Mouse (Mus musculus) limb, embryonic 11.5 days (tissue): Measurements from ENCODE around the gene Hhat. TPM values are rescaled to one million over a fixed set of nuclear protein-coding genes. Genes with fewer than 3 reads are reported as not detected.

Experiments used
- ATAC-seq: fragments of 200-750 bp; cut with Nextera tagmentation; 2 replicates; pipeline ENCODE4 v1.8.0; 2017; ENCODE audit warnings: low read depth; ENCODE audit not compliant: insufficient number of reproducible peaks, low FRiP score, low TSS enrichment
- DNase-seq: peaks from one replicate; pipeline ENCODE4 v3.0.0-alpha.2; 2015; ENCODE audit warnings: low spot score
- H3K27ac ChIP-seq: fragments of 300-500 bp; sonication (generic); replicated peaks from 2 replicates; pipeline ENCODE4 v1.5.1; 2014; ENCODE audit warnings: low read depth, mild to moderate bottlenecking, low read length
- H3K27me3 ChIP-seq: fragments of 300-500 bp; sonication (generic); 2 replicates; pipeline ENCODE4 v1.6.1; 2014; ENCODE audit warnings: mild to moderate bottlenecking, low read length, mixed read lengths; ENCODE audit not compliant: control insufficient read depth, insufficient read depth
- H3K36me3 ChIP-seq: fragments of 300-500 bp; sonication (generic); 2 replicates; pipeline ENCODE4 v1.6.1; 2014; ENCODE audit warnings: mild to moderate bottlenecking, low read length, moderate library complexity, mixed read lengths; ENCODE audit not compliant: control insufficient read depth, insufficient read depth
- H3K4me1 ChIP-seq: fragments of 300-500 bp; sonication (generic); 2 replicates; pipeline ENCODE4 v1.6.1; 2014; ENCODE audit warnings: low read length, mixed read lengths; ENCODE audit not compliant: control insufficient read depth, insufficient read depth
- H3K4me2 ChIP-seq: fragments of 300-500 bp; sonication (generic); 2 replicates; pipeline ENCODE4 v1.6.1; 2014; ENCODE audit warnings: low read depth, mild to moderate bottlenecking, moderate library complexity; ENCODE audit not compliant: severe bottlenecking
- H3K4me3 ChIP-seq: fragments of 300-500 bp; sonication (generic); 2 replicates; pipeline ENCODE4 v1.5.1; 2014; ENCODE audit warnings: low read depth, low read length
- H3K9ac ChIP-seq: fragments of 300-500 bp; sonication (generic); 2 replicates; pipeline ENCODE4 v1.6.1; 2014; ENCODE audit warnings: mild to moderate bottlenecking, low read length
- H3K9me3 ChIP-seq: fragments of 300-500 bp; sonication (generic); 2 replicates; pipeline ENCODE4 v1.6.1; 2016; ENCODE audit warnings: low read length; ENCODE audit not compliant: control insufficient read depth
- WGBS: fragments of 180-500 bp; shearing (Covaris S2); extraction: QIAGEN DNeasy Blood & Tissue Kit; methylation state at CpG from one replicate; pipeline ENCODE4 v1.1.7; 2014; 5-methylcytosine and 5-hydroxymethylcytosine counted together
- polyA plus RNA-seq: library from polyadenylated mRNA; unstranded; fragments of >200 nt; fragmentation: Nextera tagmentation; extraction: Ambion mirVana; gene quantifications from 2 replicates; pipeline ENCODE4 v1.2.1, GENCODE M21; 2014

Gene Hhat
- 12.3 and 16.6 TPM in 2 replicates for polyA plus RNA-seq

DNA sequence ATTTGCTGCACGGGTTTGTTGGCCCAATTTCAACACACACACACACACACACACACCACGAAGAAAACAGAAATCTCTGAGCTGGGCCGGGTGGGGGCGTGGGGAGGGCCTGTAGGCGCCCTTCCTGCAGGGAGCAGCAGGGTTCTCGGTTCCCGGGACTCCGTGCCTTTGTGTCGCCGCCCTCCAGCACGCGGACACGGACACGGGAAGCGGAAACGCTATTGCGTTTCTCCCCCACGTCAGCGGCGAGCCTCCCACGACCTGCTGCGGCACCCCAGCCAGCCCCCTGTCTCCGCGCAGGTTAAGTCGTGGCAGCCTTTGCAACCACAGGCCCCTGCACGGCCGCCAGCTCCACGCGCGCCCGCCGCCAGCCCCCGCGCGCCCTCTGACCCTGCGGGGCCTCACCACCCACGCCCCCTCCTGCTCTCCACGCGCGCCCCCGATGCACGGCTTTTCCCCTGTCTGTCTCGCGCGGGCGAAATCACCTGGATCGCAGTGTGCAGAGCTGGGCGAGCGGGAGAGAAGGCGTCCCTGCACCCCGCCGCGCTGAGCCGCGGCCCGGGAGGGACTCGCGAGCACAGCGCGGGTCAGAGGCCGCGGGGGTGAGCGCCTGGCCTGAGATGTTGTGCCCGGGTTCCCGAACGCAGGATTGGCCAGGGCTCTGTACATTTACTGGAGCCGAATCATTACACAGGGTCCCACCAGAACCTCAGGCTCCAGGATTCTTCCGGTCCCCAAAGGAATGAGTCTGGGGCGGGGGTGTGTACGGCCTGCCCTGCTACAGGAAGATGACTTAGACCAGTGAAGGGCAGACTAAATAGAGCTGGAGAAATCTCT is at the start of gene Hhat:
Hhat (minus strand) TSS at position 729 of the 837 bp plus-strand sequence.
- H3K27me3 ChIP-seq: no peaks in the 10 kb centered on the region
- H3K4me2 ChIP-seq: peak within 1 kb of the TSS; percentile 98
- peak; percentile 76 for ATAC-seq
- under 1% methylated on average over 65 of the region's 70 CpGs for WGBS
- peaks cover 17% of the 10 kb centered on the region for H3K4me1 ChIP-seq
- H3K9me3 ChIP-seq: no peaks in the 10 kb centered on the region
- peak within 1 kb of the TSS; percentile 65 for H3K4me3 ChIP-seq
- H3K27ac ChIP-seq: peak within 1 kb of the TSS; percentile 92
- no peaks in the 10 kb centered on the region for H3K36me3 ChIP-seq
- DNase-seq: peak; percentile 79
- H3K9ac ChIP-seq: peak within 1 kb of the TSS; percentile 97

DNA sequence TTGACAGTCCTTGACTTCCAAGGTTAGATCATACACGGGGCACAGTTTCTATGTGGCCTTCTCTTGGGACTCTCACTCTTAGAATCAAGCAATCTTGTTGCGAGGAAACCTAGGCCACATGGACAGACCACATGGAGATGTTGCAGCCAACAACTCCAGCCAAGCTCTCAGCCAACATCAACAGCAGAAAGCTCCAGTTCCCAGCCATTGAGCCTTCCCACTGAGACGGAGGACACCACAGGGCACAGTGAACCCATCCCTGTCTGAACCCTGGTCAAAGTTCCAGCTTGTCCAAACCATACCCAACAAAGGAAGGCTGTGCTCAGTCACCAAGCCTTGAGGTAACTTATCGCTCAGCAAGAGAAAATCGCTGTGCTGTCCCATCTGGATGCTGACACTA is 47.3 kb upstream of the Hhat start:
- H3K36me3 ChIP-seq: no peaks in the 10 kb centered on the region
- no peak for ATAC-seq
- no peak overlapping the region for H3K4me3 ChIP-seq
- H3K9me3 ChIP-seq: no peaks in the 10 kb centered on the region
- H3K27me3 ChIP-seq: no peaks in the 10 kb centered on the region
- H3K27ac ChIP-seq: no peak overlapping the region
- no peak overlapping the region for H3K9ac ChIP-seq
- peaks cover 23% of the 10 kb centered on the region for H3K4me1 ChIP-seq
- no peak for DNase-seq
- WGBS: 90% methylated on average over 5 of the region's 5 CpGs
- H3K4me2 ChIP-seq: no peak overlapping the region

DNA sequence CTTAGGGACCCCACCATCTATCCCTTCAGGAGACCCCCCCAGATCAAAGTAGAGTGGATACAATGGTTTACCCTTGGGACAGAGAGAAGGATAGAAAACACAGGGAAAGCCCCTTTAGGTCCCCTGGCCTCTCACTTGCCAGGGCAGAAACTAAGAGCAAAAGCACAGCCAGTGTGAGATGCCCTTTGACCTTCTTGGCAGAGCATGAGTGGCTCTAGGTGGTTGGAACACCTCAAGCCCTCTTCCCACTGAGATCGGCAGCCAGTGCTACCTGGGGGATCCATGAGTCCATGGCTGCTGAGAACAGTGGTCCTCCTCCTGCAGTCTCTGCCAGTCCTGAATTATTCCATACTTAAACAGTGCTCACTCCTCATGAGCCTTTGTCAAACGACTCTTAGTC is 44.8 kb upstream of the Hhat start:
- Histone ChIP-seq H3K4me2 (no peak overlapping the region), H3K36me3 (no peaks in the 10 kb centered on the region), H3K27ac (peak overlapping the region; percentile 50; the same call in 1 of the 2 replicates), H3K4me3 (no peak overlapping the region), H3K4me1 (peaks cover 17% of the 10 kb centered on the region), H3K27me3 (no peaks in the 10 kb centered on the region), H3K9me3 (no peaks in the 10 kb centered on the region), H3K9ac (no peak overlapping the region)
- 48% methylated on average over 2 of the region's 2 CpGs for WGBS
- DNase-seq (no peak), ATAC-seq (no peak)

DNA sequence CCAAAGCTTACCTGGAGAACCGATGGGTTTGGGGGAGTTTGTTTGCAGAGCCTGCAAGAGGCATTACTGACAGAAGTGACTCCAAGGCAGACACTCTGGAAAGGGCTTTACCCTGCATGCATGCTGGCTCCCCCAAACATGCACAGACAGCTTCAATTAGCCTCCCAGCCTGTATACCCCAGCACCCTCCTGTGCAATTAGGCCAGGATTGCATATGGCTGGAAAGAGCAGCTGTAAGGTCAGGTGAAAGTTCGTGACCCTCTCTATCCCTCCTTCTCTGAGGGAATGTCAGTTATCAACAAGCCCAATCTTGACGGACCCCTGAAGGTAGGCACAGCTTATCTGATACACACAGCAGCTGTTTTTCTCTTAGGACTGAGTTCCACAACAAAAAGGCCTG is 43.7 kb upstream of the Hhat start:
- peaks cover 17% of the 10 kb centered on the region for H3K4me1 ChIP-seq
- no peak for ATAC-seq
- 6% methylated on average over 3 of the region's 3 CpGs for WGBS

DNA sequence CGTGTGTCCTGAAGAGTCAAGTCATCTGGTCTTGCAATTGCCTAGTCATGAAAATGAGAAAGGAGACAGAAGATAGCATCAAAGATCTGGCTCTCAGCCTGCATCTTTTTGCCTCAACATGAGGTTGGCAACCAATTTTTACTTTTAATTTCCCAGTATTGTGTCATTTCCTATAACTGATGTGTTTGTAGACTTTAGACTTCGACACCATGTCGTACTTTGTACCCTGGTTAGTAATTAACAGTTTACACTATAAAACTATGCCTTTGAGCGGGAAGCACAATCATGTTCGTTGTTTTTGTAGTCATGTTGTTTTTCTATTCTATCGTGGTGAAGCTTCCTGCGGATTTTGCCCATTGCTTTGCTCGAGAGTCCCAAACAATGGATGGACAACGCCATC is 41.7 kb upstream of the Hhat start:
- ATAC-seq (no peak), DNase-seq (no peak)
- Histone ChIP-seq H3K27me3 (no peaks in the 10 kb centered on the region), H3K9me3 (no peaks in the 10 kb centered on the region), H3K9ac (no peak overlapping the region), H3K36me3 (no peaks in the 10 kb centered on the region), H3K4me2 (no peak overlapping the region), H3K27ac (no peak overlapping the region), H3K4me1 (peaks cover 22% of the 10 kb centered on the region), H3K4me3 (no peak overlapping the region)
- 92% methylated on average over 9 of the region's 9 CpGs for WGBS

More for the DNA sequence above, 43.7 kb upstream of the Hhat start:
- no peak for DNase-seq
- H3K4me3 ChIP-seq: no peak overlapping the region
- no peaks in the 10 kb centered on the region for H3K27me3 ChIP-seq
- H3K36me3 ChIP-seq: no peaks in the 10 kb centered on the region
- no peak overlapping the region for H3K9ac ChIP-seq
- H3K4me2 ChIP-seq: no peak overlapping the region
- H3K9me3 ChIP-seq: no peaks in the 10 kb centered on the region
- H3K27ac ChIP-seq: peak overlapping the region; percentile 50

DNA sequence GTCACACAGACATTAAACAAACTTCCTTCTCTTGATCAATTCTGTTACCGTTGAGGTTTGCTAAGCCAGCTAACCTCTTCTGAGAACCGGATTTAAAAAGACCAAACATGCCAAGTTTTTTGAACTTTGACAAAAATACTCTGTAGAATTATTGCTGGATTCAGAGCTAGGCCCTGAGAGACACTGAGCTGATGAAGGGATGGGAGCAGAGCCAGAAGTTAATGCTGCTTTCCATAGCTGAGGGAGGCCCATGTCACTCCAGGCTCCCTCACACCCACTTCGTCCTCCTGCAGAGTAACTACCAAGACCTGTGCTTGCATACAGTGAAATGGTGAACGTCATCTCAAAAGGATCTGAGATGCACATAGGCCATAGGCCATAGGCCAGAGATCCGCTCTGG is 41.3 kb upstream of the Hhat start:
- Histone ChIP-seq H3K4me2 (no peak overlapping the region), H3K27ac (no peak overlapping the region)

DNA sequence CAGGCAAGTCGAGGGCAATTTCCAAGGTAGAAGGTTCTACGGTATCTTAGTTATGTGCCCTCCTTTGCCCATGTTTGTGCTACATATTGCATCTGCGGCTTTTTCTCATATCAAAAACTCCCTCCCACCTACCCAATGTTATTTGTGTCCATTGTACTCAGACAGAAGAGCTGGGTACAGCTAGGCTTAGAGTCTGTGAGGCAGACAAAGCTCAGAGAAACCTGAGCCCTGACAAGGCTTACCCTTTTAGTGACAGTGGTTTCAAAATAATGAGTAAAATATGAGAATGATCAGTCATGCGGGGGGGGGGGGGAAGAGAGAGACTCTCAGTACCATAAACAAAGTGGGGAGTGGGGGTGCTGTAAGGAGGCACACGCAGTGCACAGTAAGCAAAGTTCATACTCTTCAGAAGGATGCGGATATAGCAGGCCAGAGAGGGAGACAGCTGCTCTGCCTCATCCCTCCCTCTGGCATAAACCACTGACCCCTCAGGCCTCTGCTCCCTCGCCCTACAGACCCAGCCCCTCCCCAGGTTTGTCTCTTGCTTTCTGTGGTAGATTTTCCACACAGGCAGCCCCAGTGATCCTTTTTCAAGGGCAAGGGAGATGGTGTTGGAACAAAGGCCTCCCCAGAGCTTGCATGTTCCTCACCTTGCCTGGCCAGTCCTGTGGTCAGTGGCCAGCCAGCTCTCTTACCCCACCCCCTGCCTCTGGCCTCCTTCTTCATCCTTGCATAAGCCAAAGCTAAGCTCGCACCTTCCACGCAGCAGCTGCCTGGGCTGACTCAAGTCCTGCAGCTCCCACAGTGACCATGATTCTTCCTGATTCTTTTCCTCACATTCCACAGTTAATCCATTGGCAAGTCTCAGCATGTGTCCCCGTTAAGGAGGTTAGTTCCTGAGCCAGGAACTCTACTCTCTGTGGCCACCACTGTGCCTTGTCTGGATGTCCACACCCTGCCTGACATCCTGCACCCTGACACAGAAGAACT is 35.4 kb upstream of the Hhat start:
- Histone ChIP-seq H3K27ac (peak overlapping the region; percentile 44), H3K4me3 (no peak overlapping the region), H3K9ac (0 out of 2 replicates have a peak overlapping the region, but pooled peaks have one; percentile 24), H3K4me2 (no peak overlapping the region), H3K9me3 (no peaks in the 10 kb centered on the region), H3K36me3 (no peaks in the 10 kb centered on the region), H3K4me1 (peaks cover 19% of the 10 kb centered on the region), H3K27me3 (no peaks in the 10 kb centered on the region)
- DNase-seq (no peak), ATAC-seq (peak; percentile 56; the same call in 1 of the 2 replicates)
- 56% methylated on average over 9 of the region's 10 CpGs for WGBS

More for the DNA sequence above, 41.3 kb upstream of the Hhat start:
- DNase-seq: no peak
- Histone ChIP-seq H3K4me1 (peaks cover 22% of the 10 kb centered on the region), H3K9me3 (no peaks in the 10 kb centered on the region), H3K4me3 (no peak overlapping the region), H3K9ac (no peak overlapping the region), H3K27me3 (no peaks in the 10 kb centered on the region), H3K36me3 (no peaks in the 10 kb centered on the region)
- ATAC-seq: no peak
- 89% methylated on average over 5 of the region's 5 CpGs for WGBS

DNA sequence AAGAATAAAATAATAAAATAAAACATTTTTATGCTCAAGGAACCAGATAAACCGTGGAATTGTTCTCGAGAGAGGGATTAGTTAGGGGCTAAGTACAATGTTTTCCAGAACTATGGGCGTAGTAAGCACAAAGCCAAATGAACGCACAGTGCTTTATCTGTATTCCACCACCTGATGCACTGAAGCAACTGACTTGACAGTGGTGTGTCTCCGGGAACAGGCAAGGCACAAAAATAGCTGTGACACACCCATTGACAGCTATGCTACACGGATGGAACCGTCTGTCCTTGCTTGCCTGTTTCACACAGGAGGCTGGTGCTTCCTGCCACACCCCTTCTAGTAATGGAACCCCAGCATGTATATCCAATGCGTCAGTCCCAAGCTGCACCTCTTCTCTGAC is 29.3 kb upstream of the Hhat start:
- Histone ChIP-seq H3K9me3 (no peaks in the 10 kb centered on the region), H3K36me3 (no peaks in the 10 kb centered on the region), H3K4me2 (no peak overlapping the region), H3K27ac (peak overlapping the region; percentile 85), H3K4me3 (no peak overlapping the region), H3K9ac (no peak overlapping the region), H3K27me3 (no peaks in the 10 kb centered on the region), H3K4me1 (peaks cover 48% of the 10 kb centered on the region)
- 75% methylated on average over 8 of the region's 8 CpGs for WGBS
- no peak for DNase-seq
- ATAC-seq: no peak
